Mouse (Mus musculus): ENCODE results near the gene Cacna1d. TPM values are rescaled to one million over a fixed set of nuclear protein-coding genes. Genes with fewer than 3 reads are reported as not detected.

Cacna1d gene
- total and polyA plus RNA-seq, 3 experiments: not detected

DNA sequence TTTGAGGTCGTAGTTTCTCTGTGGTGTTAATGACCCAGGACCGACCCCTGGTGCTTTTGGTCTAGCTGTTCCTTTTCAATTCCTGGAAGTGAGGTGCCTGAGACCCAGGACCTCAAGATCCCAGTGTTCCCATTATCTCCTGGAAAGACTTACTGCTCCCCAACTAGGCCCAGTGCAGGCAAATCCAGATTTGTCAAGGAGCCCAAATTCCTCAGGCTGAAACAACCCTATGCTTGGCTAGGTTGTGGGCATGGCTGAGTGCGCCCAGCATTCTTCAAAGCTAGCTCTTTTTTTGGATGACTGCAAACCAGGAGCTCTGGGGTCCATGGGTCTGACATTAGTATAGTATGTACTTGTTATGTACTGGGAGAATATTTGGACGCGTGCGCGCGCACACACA, 471.9 kb downstream of the Cacna1d start:
- Histone ChIP-seq H3K27me3 (ENCODE audit: control insufficient read depth in 1 of 2, insufficient read depth in 2 of 2, low read length in 2 of 2) (no peaks in the 10 kb centered on the region; a peak in 1 of 4 replicates), H3K9ac (ENCODE audit: control insufficient read depth, low read depth, low read length, poor library complexity, severe bottlenecking) (no peak overlapping the region), H3K79me2 (ENCODE audit: control insufficient read depth, insufficient read depth, low read length, poor library complexity) (no peaks in the 10 kb centered on the region), H3K27ac (ENCODE audit: control insufficient read depth, low read depth, low read length) (no peak overlapping the region), H3K4me1 (ENCODE audit: control insufficient read depth in 1 of 2, insufficient read depth in 2 of 2, low read length in 2 of 2) (no peaks in the 10 kb centered on the region), H3K4me3 (ENCODE audit: control insufficient read depth in 1 of 2, insufficient read depth in 1 of 2, low read depth in 2 of 2, low read length in 2 of 2) (no peak overlapping the region), H3K9me3 (replicated peaks; ENCODE audit: insufficient read depth, low read length) (no peaks in the 10 kb centered on the region), H3K36me3 (ENCODE audit: control insufficient read depth in 1 of 2, insufficient read depth in 2 of 2, low read length in 2 of 2) (peaks cover 0 to under 1% of the 10 kb centered on the region in 2 experiments; a peak in 1 of 4 replicates)
- DNase-seq (ENCODE audit: low read depth, low spot score): no peak
- no peak for TF ChIP-seq CHD1 (IDR thresholded peaks at IDR 0.05; ENCODE audit: low read depth, low read length)
- TF ChIP-seq NRF1 (IDR thresholded peaks at IDR 0.05; ENCODE audit: insufficient read depth, low read depth, low read length, poor library complexity, severe bottlenecking): no peak
- no peak for TF ChIP-seq E2F4 (IDR thresholded peaks at IDR 0.05; ENCODE audit: borderline replicate concordance, low read depth, low read length)
- no peak for TF ChIP-seq NELFE (IDR thresholded peaks at IDR 0.05; ENCODE audit: low read depth, low read length)
- no peak for TF ChIP-seq MXI1 (IDR thresholded peaks at IDR 0.05; ENCODE audit: low read depth, low read length)
- no peak for TF ChIP-seq BHLHE40 (IDR thresholded peaks at IDR 0.05; ENCODE audit: borderline replicate concordance, low read depth, low read length)
- no peak for TF ChIP-seq ZMIZ1 (IDR thresholded peaks at IDR 0.05; ENCODE audit: low read depth, low read length)
- TF ChIP-seq POLR2AphosphoS2 (IDR thresholded peaks at IDR 0.05; ENCODE audit: low read length): no peak
- TF ChIP-seq JUND (IDR thresholded peaks at IDR 0.05; ENCODE audit: low read depth, low read length): no peak
- no peak for TF ChIP-seq HCFC1 (IDR thresholded peaks at IDR 0.05; ENCODE audit: low read depth, low read length)
- no peak for TF ChIP-seq MAFK (IDR thresholded peaks at IDR 0.05; ENCODE audit: borderline replicate concordance, low read depth, low read length)
- no peak for TF ChIP-seq ZNF384 (IDR thresholded peaks at IDR 0.05; ENCODE audit: low read depth, low read length)
- TF ChIP-seq SIN3A (IDR thresholded peaks at IDR 0.05; ENCODE audit: low read length): no peak
- TF ChIP-seq RCOR1 (IDR thresholded peaks at IDR 0.05; ENCODE audit: low read depth, low read length): no peak
- TF ChIP-seq CHD2 (IDR thresholded peaks at IDR 0.05; ENCODE audit: low read length): no peak
- TF ChIP-seq ZKSCAN1 (IDR thresholded peaks at IDR 0.05; ENCODE audit: low read depth, low read length): no peak
- no peak for TF ChIP-seq USF2 (IDR thresholded peaks at IDR 0.05; ENCODE audit: borderline replicate concordance in 1 of 2, insufficient read depth in 1 of 2, low read depth in 1 of 2, low read length in 2 of 2)
- no peak for TF ChIP-seq POLR2A (IDR thresholded peaks at IDR 0.05; ENCODE audit: control insufficient read depth in 1 of 2, insufficient read depth in 1 of 2, low read depth in 1 of 2, low read length in 2 of 2, poor library complexity in 1 of 2)
- no peak for TF ChIP-seq CTCF (IDR thresholded peaks at IDR 0.05 in 2 of 3, conservative IDR thresholded peaks at IDR 0.05 in 1 of 3; ENCODE audit: control insufficient read depth in 1 of 3, insufficient read depth in 1 of 3, low read depth in 2 of 3, low read length in 3 of 3, poor library complexity in 1 of 3, severe bottlenecking in 1 of 3)

DNA sequence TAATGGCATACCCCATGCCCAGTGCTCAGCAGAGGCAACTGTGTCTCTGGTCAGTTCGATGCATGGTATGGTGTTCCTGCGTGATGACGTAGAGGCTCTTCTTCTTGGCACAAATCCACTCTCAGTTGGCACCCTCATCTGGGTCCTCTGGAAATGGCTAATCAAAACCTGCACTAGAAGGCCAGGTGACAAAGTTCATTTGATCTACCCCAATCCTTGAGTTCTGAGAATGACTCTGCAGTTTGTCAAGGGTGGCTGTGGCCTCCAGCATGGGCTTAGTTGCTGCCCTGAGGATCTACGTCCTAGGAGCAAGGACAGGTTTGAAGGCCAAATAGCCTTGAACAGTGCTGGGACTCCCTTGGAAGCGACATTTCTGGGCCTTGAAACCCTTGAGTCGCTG, 472.4 kb downstream of the Cacna1d start:
- H3K27me3 ChIP-seq (ENCODE audit: control insufficient read depth in 1 of 2, insufficient read depth in 2 of 2, low read length in 2 of 2): no peaks in the 10 kb centered on the region; a peak in 1 of 4 replicates
- no peak overlapping the region for H3K27ac ChIP-seq (ENCODE audit: control insufficient read depth, low read depth, low read length)
- no peak overlapping the region for H3K4me3 ChIP-seq (ENCODE audit: control insufficient read depth in 1 of 2, insufficient read depth in 1 of 2, low read depth in 2 of 2, low read length in 2 of 2)
- no peaks in the 10 kb centered on the region for H3K36me3 ChIP-seq (ENCODE audit: control insufficient read depth in 1 of 2, insufficient read depth in 2 of 2, low read length in 2 of 2)
- no peak for DNase-seq (ENCODE audit: low read depth, low spot score)
- no peaks in the 10 kb centered on the region for H3K4me1 ChIP-seq (ENCODE audit: control insufficient read depth in 1 of 2, insufficient read depth in 2 of 2, low read length in 2 of 2)
- H3K9ac ChIP-seq (ENCODE audit: control insufficient read depth, low read depth, low read length, poor library complexity, severe bottlenecking): no peak overlapping the region
- H3K79me2 ChIP-seq (ENCODE audit: control insufficient read depth, insufficient read depth, low read length, poor library complexity): no peaks in the 10 kb centered on the region
- H3K9me3 ChIP-seq (replicated peaks; ENCODE audit: insufficient read depth, low read length): no peaks in the 10 kb centered on the region
- TF ChIP-seq CHD1 (IDR thresholded peaks at IDR 0.05; ENCODE audit: low read depth, low read length): no peak
- no peak for TF ChIP-seq RCOR1 (IDR thresholded peaks at IDR 0.05; ENCODE audit: low read depth, low read length)
- TF ChIP-seq ZC3H11A (IDR thresholded peaks at IDR 0.05; ENCODE audit: low read depth, low read length): no peak
- TF ChIP-seq ETS1 (IDR thresholded peaks at IDR 0.05; ENCODE audit: low read depth, low read length): no peak
- no peak for TF ChIP-seq KAT2A (conservative IDR thresholded peaks at IDR 0.05; ENCODE audit: low read depth, low read length)
- TF ChIP-seq TCF12 (IDR thresholded peaks at IDR 0.05; ENCODE audit: low read depth, low read length): no peak

Measured in MEL (cell line).